Mouse (Mus musculus): ENCODE data around the gene Abhd16b. TPM values are rescaled to one million over a fixed set of nuclear protein-coding genes. Genes with fewer than 3 reads are reported as not detected.

Gene Abhd16b
- 0.17 and 0.23 TPM in 2 replicates for polyA plus RNA-seq (2015; fragmentation: Nextera tagmentation; extraction: Ambion mirVana)

- H3K27ac ChIP-seq: no peak within 1 kb of the TSS
- H3K4me1 ChIP-seq: peaks cover 5% of the 10 kb centered on the region
- H3K36me3 ChIP-seq: no peaks in the 10 kb centered on the region
- no peaks in the 10 kb centered on the region for H3K27me3 ChIP-seq (replicated peaks)
- WGBS: 79% methylated on average over 31 of the region's 31 CpGs
- H3K9me3 ChIP-seq: no peaks in the 10 kb centered on the region
- no peak within 1 kb of the TSS for H3K9ac ChIP-seq
- H3K4me2 ChIP-seq: no peak within 1 kb of the TSS
- H3K4me3 ChIP-seq (replicated peaks): no peak within 1 kb of the TSS
- no peak for ATAC-seq (ENCODE audit: insufficient read depth, low FRiP score, low read depth)
These were observed at the start of gene Abhd16b for GRCm38 (mm10) chr2:181493156-181493927. Abhd16b (plus strand) TSS chr2:181493206.

- no peak overlapping the region for H3K4me3 ChIP-seq (replicated peaks)
- no peaks in the 10 kb centered on the region for H3K27me3 ChIP-seq (replicated peaks)
- no peaks in the 10 kb centered on the region for H3K9me3 ChIP-seq
- H3K9ac ChIP-seq: no peak overlapping the region
- H3K36me3 ChIP-seq: no peaks in the 10 kb centered on the region
- no peak overlapping the region for H3K4me2 ChIP-seq
- ATAC-seq (ENCODE audit: insufficient read depth, low FRiP score, low read depth): no peak
- WGBS: 72% methylated on average over 4 of the region's 4 CpGs
- no peaks in the 10 kb centered on the region for H3K4me1 ChIP-seq
- H3K27ac ChIP-seq: no peak overlapping the region
These were observed 40.8 kb upstream of the Abhd16b start for GRCm38 (mm10) chr2:181452181-181452580.

GRCm38 (mm10) chr2:181453274-181453673 lies 39.7 kb upstream of the Abhd16b start:
- Histone ChIP-seq H3K4me3 (replicated peaks) (no peak overlapping the region), H3K4me2 (no peak overlapping the region), H3K9ac (no peak overlapping the region), H3K9me3 (no peaks in the 10 kb centered on the region), H3K27ac (no peak overlapping the region), H3K4me1 (peaks cover 5% of the 10 kb centered on the region), H3K36me3 (no peaks in the 10 kb centered on the region), H3K27me3 (replicated peaks) (no peaks in the 10 kb centered on the region)
- WGBS: 42% methylated on average over 1 of the region's 1 CpGs
- no peak for ATAC-seq (ENCODE audit: insufficient read depth, low FRiP score, low read depth)

GRCm38 (mm10) chr2:181455899-181456298 lies 37.1 kb upstream of the Abhd16b start:
- Histone ChIP-seq H3K9ac (no peak overlapping the region), H3K27me3 (replicated peaks) (no peaks in the 10 kb centered on the region), H3K4me2 (no peak overlapping the region), H3K9me3 (no peaks in the 10 kb centered on the region), H3K4me3 (replicated peaks) (no peak overlapping the region), H3K36me3 (no peaks in the 10 kb centered on the region), H3K27ac (no peak overlapping the region), H3K4me1 (peaks cover 18% of the 10 kb centered on the region)
- 64% methylated on average over 2 of the region's 2 CpGs for WGBS
- ATAC-seq (ENCODE audit: insufficient read depth, low FRiP score, low read depth): no peak

- WGBS: 6% methylated on average over 15 of the region's 15 CpGs
- H3K9me3 ChIP-seq: no peaks in the 10 kb centered on the region
- peaks cover 22% of the 10 kb centered on the region for H3K4me1 ChIP-seq
- H3K9ac ChIP-seq: no peak overlapping the region
- peak overlapping the region; percentile 99 for H3K4me2 ChIP-seq
- peak overlapping the region; percentile 97 for H3K4me3 ChIP-seq (replicated peaks)
- H3K36me3 ChIP-seq: no peaks in the 10 kb centered on the region
- no peak for ATAC-seq (ENCODE audit: insufficient read depth, low FRiP score, low read depth)
- H3K27ac ChIP-seq: no peak overlapping the region
- H3K27me3 ChIP-seq (replicated peaks): no peaks in the 10 kb centered on the region
These were observed 35.2 kb upstream of the Abhd16b start for GRCm38 (mm10) chr2:181457831-181458230.

- Histone ChIP-seq H3K27me3 (replicated peaks) (peaks cover 4% of the 10 kb centered on the region; the same call in 1 of the 2 replicates), H3K36me3 (no peaks in the 10 kb centered on the region), H3K9ac (peak overlapping the region; percentile 71), H3K4me2 (peak overlapping the region; percentile 99), H3K9me3 (no peaks in the 10 kb centered on the region), H3K4me3 (replicated peaks) (peak overlapping the region; percentile 97), H3K4me1 (peaks cover 27% of the 10 kb centered on the region), H3K27ac (peak overlapping the region; percentile 65; the same call in 1 of the 2 replicates)
- ATAC-seq (ENCODE audit: insufficient read depth, low FRiP score, low read depth): 0 out of 2 replicates have a peak, but pooled peaks have one; percentile 0
- WGBS: under 1% methylated on average over 72 of the region's 72 CpGs
These were observed 34.4 kb upstream of the Abhd16b start for GRCm38 (mm10) chr2:181458411-181459152.

- Histone ChIP-seq H3K27ac (peak within 1 kb of the TSS; percentile 75), H3K36me3 (no peaks in the 10 kb centered on the region), H3K27me3 (replicated peaks) (peaks cover 4% of the 10 kb centered on the region; the same call in 1 of the 2 replicates), H3K4me2 (peak within 1 kb of the TSS; percentile 99), H3K9me3 (no peaks in the 10 kb centered on the region), H3K4me3 (replicated peaks) (peak within 1 kb of the TSS; percentile 97), H3K4me1 (peaks cover 27% of the 10 kb centered on the region), H3K9ac (peak within 1 kb of the TSS; percentile 71)
- WGBS: under 1% methylated on average over 48 of the region's 83 CpGs
- peak; percentile 89 for ATAC-seq (ENCODE audit: insufficient read depth, low FRiP score, low read depth)
These were observed 33.8 kb upstream of the Abhd16b start, which contains the start of gene Zbtb46 for GRCm38 (mm10) chr2:181459153-181459672. Zbtb46 (minus strand) TSS chr2:181459426.

GRCm38 (mm10) chr2:181459673-181460621 lies 33.1 kb upstream of the Abhd16b start:
- H3K9me3 ChIP-seq: no peaks in the 10 kb centered on the region
- H3K36me3 ChIP-seq: no peaks in the 10 kb centered on the region
- peak overlapping the region; percentile 75 for H3K27ac ChIP-seq
- peak overlapping the region; percentile 54 for H3K9ac ChIP-seq
- under 1% methylated on average over 67 of the region's 71 CpGs for WGBS
- peak overlapping the region; percentile 97 for H3K4me3 ChIP-seq (replicated peaks)
- peaks cover 4% of the 10 kb centered on the region; the same call in 1 of the 2 replicates for H3K27me3 ChIP-seq (replicated peaks)
- H3K4me1 ChIP-seq: peaks cover 27% of the 10 kb centered on the region
- peak; percentile 69 for ATAC-seq (ENCODE audit: insufficient read depth, low FRiP score, low read depth)
- peak overlapping the region; percentile 99 for H3K4me2 ChIP-seq

GRCm38 (mm10) chr2:181461536-181462100 lies 31.4 kb upstream of the Abhd16b start:
- no peak for ATAC-seq (ENCODE audit: insufficient read depth, low FRiP score, low read depth)
- H3K27me3 ChIP-seq (replicated peaks): peaks cover 4% of the 10 kb centered on the region; the same call in 1 of the 2 replicates
- H3K4me2 ChIP-seq: no peak overlapping the region
- WGBS: 90% methylated on average over 1 of the region's 1 CpGs
- H3K9ac ChIP-seq: no peak overlapping the region
- peaks cover 27% of the 10 kb centered on the region for H3K4me1 ChIP-seq
- no peaks in the 10 kb centered on the region for H3K36me3 ChIP-seq
- no peaks in the 10 kb centered on the region for H3K9me3 ChIP-seq
- H3K27ac ChIP-seq: no peak overlapping the region
- H3K4me3 ChIP-seq (replicated peaks): no peak overlapping the region

- Histone ChIP-seq H3K4me1 (peaks cover 27% of the 10 kb centered on the region), H3K9ac (no peak overlapping the region), H3K9me3 (no peaks in the 10 kb centered on the region), H3K36me3 (no peaks in the 10 kb centered on the region), H3K4me2 (no peak overlapping the region), H3K27ac (no peak overlapping the region), H3K4me3 (replicated peaks) (no peak overlapping the region), H3K27me3 (replicated peaks) (peaks cover 4% of the 10 kb centered on the region; the same call in 1 of the 2 replicates)
- WGBS: 96% methylated on average over 1 of the region's 1 CpGs
- no peak for ATAC-seq (ENCODE audit: insufficient read depth, low FRiP score, low read depth)
These were observed 30.4 kb upstream of the Abhd16b start for GRCm38 (mm10) chr2:181462604-181463003.
